Mouse (Mus musculus): ENCODE measurements at regions not wholly inside any gene's neighbourhood (a gene's known extent, or its start where the extent isn't known, plus 50 kb on each side); places are given as distances from the start of the nearest gene placed in this dataset.

- TF ChIP-seq CTCF (IDR thresholded peaks at IDR 0.05; ENCODE audit: extremely low read depth, insufficient read length, insufficient replicate concordance, low read depth, low read length) (no peak), POLR2A (IDR thresholded peaks at IDR 0.05; ENCODE audit: low read depth, low read length) (no peak)
Measured at GRCm38 (mm10) chr6:51168775-51169695, 263.4 kb upstream of the Nfe2l3 start.

GRCm38 (mm10) chr6:51169971-51170411, 262.5 kb upstream of the Nfe2l3 start:
- Histone ChIP-seq H3K36me3 (ENCODE audit: control insufficient read depth, insufficient read depth, low read length) (no peaks in the 10 kb centered on the region), H3K27ac (ENCODE audit: insufficient read depth, low read depth, low read length) (peak overlapping the region; percentile 74), H3K4me3 (ENCODE audit: low read depth, low read length) (peak overlapping the region; percentile 34), H3K4me1 (ENCODE audit: control insufficient read depth, insufficient read depth, insufficient read length, low read length) (peaks cover 8% of the 10 kb centered on the region), H3K27me3 (ENCODE audit: control insufficient read depth, insufficient read depth, low read length) (peaks cover 69% of the 10 kb centered on the region)
- TF ChIP-seq POLR2A (IDR thresholded peaks at IDR 0.05; ENCODE audit: low read depth, low read length) (no peak), CTCF (IDR thresholded peaks at IDR 0.05; ENCODE audit: extremely low read depth, insufficient read length, insufficient replicate concordance, low read depth, low read length) (no peak)
- 5% methylated on average over 22 of the region's 22 CpGs for WGBS

More at GRCm38 (mm10) chr6:51168775-51169695, 263.4 kb upstream of the Nfe2l3 start:
- Histone ChIP-seq H3K36me3 (ENCODE audit: control insufficient read depth, insufficient read depth, low read length) (no peaks in the 10 kb centered on the region), H3K27ac (ENCODE audit: insufficient read depth, low read depth, low read length) (peak overlapping the region; percentile 74), H3K4me1 (ENCODE audit: control insufficient read depth, insufficient read depth, insufficient read length, low read length) (peaks cover 8% of the 10 kb centered on the region; the same call in 1 of the 2 replicates), H3K4me3 (ENCODE audit: low read depth, low read length) (peak overlapping the region; percentile 37), H3K27me3 (ENCODE audit: control insufficient read depth, insufficient read depth, low read length) (peaks cover 60% of the 10 kb centered on the region)
- 18% methylated on average over 38 of the region's 38 CpGs for WGBS

GRCm38 (mm10) chr6:51170414-51170813, 262.1 kb upstream of the Nfe2l3 start:
- TF ChIP-seq CTCF (IDR thresholded peaks at IDR 0.05; ENCODE audit: extremely low read depth, insufficient read length, insufficient replicate concordance, low read depth, low read length): peak; percentile 29; the same call in 1 of the 2 replicates
- no peak for TF ChIP-seq POLR2A (IDR thresholded peaks at IDR 0.05; ENCODE audit: low read depth, low read length)
- Histone ChIP-seq H3K27me3 (ENCODE audit: control insufficient read depth, insufficient read depth, low read length) (peaks cover 71% of the 10 kb centered on the region), H3K27ac (ENCODE audit: insufficient read depth, low read depth, low read length) (no peak overlapping the region), H3K36me3 (ENCODE audit: control insufficient read depth, insufficient read depth, low read length) (no peaks in the 10 kb centered on the region), H3K4me1 (ENCODE audit: control insufficient read depth, insufficient read depth, insufficient read length, low read length) (peaks cover 8% of the 10 kb centered on the region), H3K4me3 (ENCODE audit: low read depth, low read length) (no peak overlapping the region)
- WGBS: 2% methylated on average over 11 of the region's 11 CpGs

GRCm38 (mm10) chr6:51170871-51171270, 261.6 kb upstream of the Nfe2l3 start:
- 4% methylated on average over 11 of the region's 11 CpGs for WGBS
- Histone ChIP-seq H3K27me3 (ENCODE audit: control insufficient read depth, insufficient read depth, low read length) (peaks cover 68% of the 10 kb centered on the region), H3K27ac (ENCODE audit: insufficient read depth, low read depth, low read length) (no peak overlapping the region), H3K4me3 (ENCODE audit: low read depth, low read length) (no peak overlapping the region), H3K36me3 (ENCODE audit: control insufficient read depth, insufficient read depth, low read length) (no peaks in the 10 kb centered on the region), H3K4me1 (ENCODE audit: control insufficient read depth, insufficient read depth, insufficient read length, low read length) (peaks cover 8% of the 10 kb centered on the region)
- no peak; the same call in 1 of the 2 replicates for TF ChIP-seq POLR2A (IDR thresholded peaks at IDR 0.05; ENCODE audit: low read depth, low read length)

GRCm38 (mm10) chr6:51171761-51172160, 260.7 kb upstream of the Nfe2l3 start:
- H3K4me3 ChIP-seq (ENCODE audit: low read depth, low read length): no peak overlapping the region
- peaks cover 74% of the 10 kb centered on the region for H3K27me3 ChIP-seq (ENCODE audit: control insufficient read depth, insufficient read depth, low read length)
- WGBS: 7% methylated on average over 22 of the region's 22 CpGs

GRCm38 (mm10) chr6:51172331-51172791, 260.1 kb upstream of the Nfe2l3 start:
- Histone ChIP-seq H3K4me1 (ENCODE audit: control insufficient read depth, insufficient read depth, insufficient read length, low read length) (peaks cover 8% of the 10 kb centered on the region), H3K27me3 (ENCODE audit: control insufficient read depth, insufficient read depth, low read length) (peaks cover 75% of the 10 kb centered on the region), H3K36me3 (ENCODE audit: control insufficient read depth, insufficient read depth, low read length) (no peaks in the 10 kb centered on the region), H3K4me3 (ENCODE audit: low read depth, low read length) (peak overlapping the region; percentile 19; the same call in 1 of the 2 replicates), H3K27ac (ENCODE audit: insufficient read depth, low read depth, low read length) (peak overlapping the region; percentile 51)
- WGBS: 9% methylated on average over 12 of the region's 12 CpGs
- TF ChIP-seq CTCF (IDR thresholded peaks at IDR 0.05; ENCODE audit: extremely low read depth, insufficient read length, insufficient replicate concordance, low read depth, low read length) (no peak), POLR2A (IDR thresholded peaks at IDR 0.05; ENCODE audit: low read depth, low read length) (no peak)

More at GRCm38 (mm10) chr6:51171761-51172160, 260.7 kb upstream of the Nfe2l3 start:
- peaks cover 8% of the 10 kb centered on the region for H3K4me1 ChIP-seq (ENCODE audit: control insufficient read depth, insufficient read depth, insufficient read length, low read length)
- TF ChIP-seq POLR2A (IDR thresholded peaks at IDR 0.05; ENCODE audit: low read depth, low read length) (no peak), CTCF (IDR thresholded peaks at IDR 0.05; ENCODE audit: extremely low read depth, insufficient read length, insufficient replicate concordance, low read depth, low read length) (no peak)
- peak overlapping the region; percentile 51 for H3K27ac ChIP-seq (ENCODE audit: insufficient read depth, low read depth, low read length)
- no peaks in the 10 kb centered on the region for H3K36me3 ChIP-seq (ENCODE audit: control insufficient read depth, insufficient read depth, low read length)

Data from small intestine, adult 2 months (tissue).